Mouse (Mus musculus): ENCODE measurements around the gene Scd4. TPM values are rescaled to one million over a fixed set of nuclear protein-coding genes. Genes with fewer than 3 reads are reported as not detected.
"Not testable (repeated sequence)": the region's sequence is repeated elsewhere in the genome, so short reads cannot be mapped to it uniquely, and the experiment has no call there.

Gene Scd4
- total and polyA plus RNA-seq, 3 experiments, result 0.13 to 0.44 (median 0.23) TPM

- DNase-seq (ENCODE audit: low spot score), result no peak
- no peak for ATAC-seq (ENCODE audit: extremely low read depth, insufficient number of reproducible peaks, low FRiP score, poor library complexity, severe bottlenecking)
- Histone ChIP-seq H3K9me3 (replicated peaks) (no peaks in the 10 kb centered on the region), H3K4me3 (ENCODE audit: low read depth, low read length) (no peak overlapping the region), H3K27me3 (ENCODE audit: insufficient read depth, low read length) (no peaks in the 10 kb centered on the region), H3K4me1 (ENCODE audit: insufficient read depth, low read depth, low read length) (peaks cover 75% of the 10 kb centered on the region), H3K36me3 (replicated peaks) (peaks cover 80% of the 10 kb centered on the region)
- TF ChIP-seq TAL1 (conservative IDR thresholded peaks at IDR 0.05; ENCODE audit: low read depth, low read length), result no peak
- TF ChIP-seq POLR2AphosphoS5 (IDR thresholded peaks at IDR 0.05; ENCODE audit: insufficient replicate concordance, low read depth, low read length), result peak; percentile 48; the same call in 1 of the 2 replicates
Measured at GRCm38 (mm10) chr19:44307101-44307914, 25.6 kb upstream of the Scd4 start.

- ATAC-seq (ENCODE audit: extremely low read depth, insufficient number of reproducible peaks, low FRiP score, poor library complexity, severe bottlenecking), result no peak
- Histone ChIP-seq H3K36me3 (replicated peaks) (peaks cover 73% of the 10 kb centered on the region), H3K9me3 (replicated peaks) (no peaks in the 10 kb centered on the region), H3K4me3 (ENCODE audit: low read depth, low read length) (no peak overlapping the region), H3K4me1 (ENCODE audit: insufficient read depth, low read depth, low read length) (peaks cover 69% of the 10 kb centered on the region), H3K27me3 (ENCODE audit: insufficient read depth, low read length) (no peaks in the 10 kb centered on the region)
- DNase-seq (ENCODE audit: low spot score), result no peak
- TF ChIP-seq TAL1 (conservative IDR thresholded peaks at IDR 0.05; ENCODE audit: low read depth, low read length) (no peak), GATA2 (IDR thresholded peaks at IDR 0.05; ENCODE audit: borderline replicate concordance, low read depth, low read length) (no peak)
Measured at GRCm38 (mm10) chr19:44307915-44308470, 24.9 kb upstream of the Scd4 start.

DNA sequence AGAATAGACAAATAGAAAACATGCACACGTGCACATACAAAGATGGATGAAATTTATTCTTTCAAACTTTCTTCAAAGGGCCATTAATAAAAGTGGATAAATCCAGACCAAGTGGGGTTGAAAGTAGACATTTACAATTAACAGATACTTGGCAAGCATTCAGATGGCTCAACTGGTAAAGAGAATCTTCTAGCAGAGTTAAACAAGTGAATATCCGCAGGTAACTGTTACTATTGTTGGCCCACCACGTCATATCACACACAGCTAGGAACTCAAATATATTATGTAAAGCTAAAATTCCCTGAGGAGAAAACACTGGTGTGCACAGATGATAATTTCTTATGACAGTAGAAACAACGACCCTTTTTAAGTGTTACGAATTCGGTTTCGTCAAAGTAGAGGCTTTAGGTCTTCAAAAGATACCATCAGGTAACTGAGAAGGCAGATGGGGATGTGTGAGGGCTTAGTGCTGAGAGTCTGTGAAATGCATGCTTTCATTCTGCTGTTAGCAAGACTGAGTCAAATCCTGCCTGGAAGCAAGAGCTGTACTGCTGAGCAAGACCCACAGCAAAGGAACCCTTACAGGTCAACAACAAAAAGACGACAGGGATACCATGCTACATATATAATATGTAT, 24.2 kb upstream of the Scd4 start:
- peaks cover 66% of the 10 kb centered on the region for H3K4me1 ChIP-seq (ENCODE audit: insufficient read depth, low read depth, low read length)
- H3K4me3 ChIP-seq (ENCODE audit: low read depth, low read length), result no peak overlapping the region
- ATAC-seq (ENCODE audit: extremely low read depth, insufficient number of reproducible peaks, low FRiP score, poor library complexity, severe bottlenecking) (no peak), DNase-seq (ENCODE audit: low spot score) (no peak)
- H3K9me3 ChIP-seq (replicated peaks), result no peaks in the 10 kb centered on the region
- 0 out of 2 replicates have a peak, but pooled peaks have one; percentile 70 for TF ChIP-seq POLR2AphosphoS5 (IDR thresholded peaks at IDR 0.05; ENCODE audit: insufficient replicate concordance, low read depth, low read length)
- no peak for TF ChIP-seq CTCF (IDR thresholded peaks at IDR 0.05; ENCODE audit: low read depth, low read length)
- peaks cover 66% of the 10 kb centered on the region for H3K36me3 ChIP-seq (replicated peaks)
- H3K27me3 ChIP-seq (ENCODE audit: insufficient read depth, low read length), result no peaks in the 10 kb centered on the region

DNA sequence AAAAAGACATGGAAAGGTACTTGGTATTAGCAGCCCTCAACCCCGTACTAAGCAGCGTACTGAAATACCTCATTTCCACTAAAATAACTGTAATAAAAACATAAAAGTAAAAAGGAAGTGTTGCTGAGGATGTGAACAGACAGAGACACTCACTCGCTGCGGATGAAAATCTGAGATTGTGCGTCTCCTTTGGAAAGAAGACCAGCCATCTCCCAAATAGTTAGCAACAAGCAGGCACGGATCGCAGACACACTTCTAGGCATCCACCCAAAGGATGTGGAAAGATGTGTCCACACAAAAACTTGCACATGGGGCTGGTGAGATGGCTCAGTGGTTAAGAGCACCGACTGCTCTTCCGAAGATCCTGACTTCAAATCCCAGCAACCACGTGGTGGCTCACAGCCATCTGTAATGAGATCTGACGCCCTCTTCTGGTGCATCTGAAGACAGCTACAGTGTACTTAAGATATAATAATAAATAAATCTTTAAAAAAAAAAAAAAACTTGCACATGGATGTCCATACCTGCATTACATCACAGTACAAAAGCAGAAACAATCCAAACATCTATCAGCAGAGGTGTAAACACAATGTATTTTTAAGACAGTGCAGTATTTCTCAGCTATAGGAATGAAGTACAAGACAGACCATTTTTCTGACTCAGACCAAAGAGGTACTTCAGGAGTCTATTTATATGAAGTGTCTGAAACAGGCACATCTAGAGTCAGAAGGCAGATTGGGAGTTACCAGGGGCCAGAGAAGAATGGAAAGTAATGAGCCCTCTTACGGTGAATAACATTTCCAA, 23.3 kb upstream of the Scd4 start:
- ATAC-seq (ENCODE audit: extremely low read depth, insufficient number of reproducible peaks, low FRiP score, poor library complexity, severe bottlenecking) (no peak), DNase-seq (ENCODE audit: low spot score) (no peak)
- H3K9me3 ChIP-seq (replicated peaks), result no peaks in the 10 kb centered on the region
- peaks cover 62% of the 10 kb centered on the region for H3K36me3 ChIP-seq (replicated peaks)
- no peaks in the 10 kb centered on the region for H3K27me3 ChIP-seq (ENCODE audit: insufficient read depth, low read length)
- peaks cover 64% of the 10 kb centered on the region for H3K4me1 ChIP-seq (ENCODE audit: insufficient read depth, low read depth, low read length)
- TF ChIP-seq POLR2AphosphoS5 (IDR thresholded peaks at IDR 0.05; ENCODE audit: insufficient replicate concordance, low read depth, low read length), result no peak; the same call in 1 of the 2 replicates
- TF ChIP-seq GATA1 (IDR thresholded peaks at IDR 0.05; ENCODE audit: borderline replicate concordance, low read length), result no peak
- TF ChIP-seq CTCF (IDR thresholded peaks at IDR 0.05; ENCODE audit: low read depth, low read length), result no peak
- no peak for TF ChIP-seq TAL1 (conservative IDR thresholded peaks at IDR 0.05; ENCODE audit: low read depth, low read length)
- no peak for TF ChIP-seq GATA2 (IDR thresholded peaks at IDR 0.05; ENCODE audit: borderline replicate concordance, low read depth, low read length)
- H3K4me3 ChIP-seq (ENCODE audit: low read depth, low read length), result no peak overlapping the region

DNA sequence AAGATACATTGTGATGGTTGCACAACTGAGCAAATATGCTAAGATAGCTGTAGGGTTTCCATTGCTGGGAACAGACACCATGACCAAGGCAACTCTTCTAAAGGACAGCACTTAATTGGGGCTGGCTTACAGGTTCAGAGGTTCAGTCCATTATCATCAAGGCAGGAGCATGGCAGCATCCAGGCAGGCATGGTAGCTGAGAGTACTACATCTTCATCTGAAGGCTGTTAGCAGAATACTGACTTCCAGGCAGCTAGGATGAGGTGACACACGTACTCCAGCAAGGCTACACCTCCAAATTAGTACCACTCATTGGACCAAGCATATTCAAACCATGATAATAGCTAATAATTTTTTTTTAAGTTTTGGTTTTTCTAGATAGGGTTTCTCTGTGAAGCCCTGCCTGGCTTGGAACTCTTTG, 22.7 kb upstream of the Scd4 start:
- not testable (repeated sequence) for H3K9me3 ChIP-seq (replicated peaks); H3K4me3 ChIP-seq (ENCODE audit: low read depth, low read length); H3K27me3 ChIP-seq (ENCODE audit: insufficient read depth, low read length); DNase-seq (ENCODE audit: low spot score); ATAC-seq (ENCODE audit: extremely low read depth, insufficient number of reproducible peaks, low FRiP score, poor library complexity, severe bottlenecking)
- H3K36me3 ChIP-seq (replicated peaks), result peaks cover 56% of the 10 kb centered on the region
- TF ChIP-seq POLR2AphosphoS5 (IDR thresholded peaks at IDR 0.05; ENCODE audit: insufficient replicate concordance, low read depth, low read length), result peak; percentile 92; the same call in 1 of the 2 replicates
- H3K4me1 ChIP-seq (ENCODE audit: insufficient read depth, low read depth, low read length), result peaks cover 62% of the 10 kb centered on the region

DNA sequence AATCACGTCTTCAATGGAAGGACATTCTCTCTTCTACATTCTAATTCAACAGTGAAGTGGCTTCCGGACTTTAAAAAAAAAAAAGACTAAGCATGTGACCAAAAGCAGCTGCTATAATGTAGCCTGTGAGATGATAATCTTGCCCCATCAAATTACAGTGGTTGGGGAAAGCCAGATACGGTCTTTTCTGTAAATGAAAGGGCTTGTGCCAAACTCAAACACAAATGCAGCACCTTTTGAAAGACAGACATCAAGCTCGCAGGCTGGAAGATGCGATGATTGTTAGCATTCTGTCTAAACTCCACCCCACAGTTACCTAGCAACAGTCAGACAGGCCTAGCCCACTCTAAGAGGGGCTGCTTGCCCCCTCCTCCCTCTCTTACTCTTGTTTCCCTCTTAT, 22.1 kb upstream of the Scd4 start:
- ATAC-seq (ENCODE audit: extremely low read depth, insufficient number of reproducible peaks, low FRiP score, poor library complexity, severe bottlenecking), result no peak; the same call in 1 of the 2 replicates
- Histone ChIP-seq H3K9me3 (replicated peaks) (no peaks in the 10 kb centered on the region), H3K36me3 (replicated peaks) (peaks cover 50% of the 10 kb centered on the region), H3K4me1 (ENCODE audit: insufficient read depth, low read depth, low read length) (peaks cover 57% of the 10 kb centered on the region), H3K4me3 (ENCODE audit: low read depth, low read length) (no peak overlapping the region), H3K27me3 (ENCODE audit: insufficient read depth, low read length) (no peaks in the 10 kb centered on the region)
- no peak for TF ChIP-seq POLR2AphosphoS5 (IDR thresholded peaks at IDR 0.05; ENCODE audit: insufficient replicate concordance, low read depth, low read length)
- TF ChIP-seq CTCF (IDR thresholded peaks at IDR 0.05; ENCODE audit: low read depth, low read length), result no peak
- TF ChIP-seq GATA1 (IDR thresholded peaks at IDR 0.05; ENCODE audit: borderline replicate concordance, low read length), result no peak
- TF ChIP-seq GATA2 (IDR thresholded peaks at IDR 0.05; ENCODE audit: borderline replicate concordance, low read depth, low read length), result no peak
- TF ChIP-seq TAL1 (conservative IDR thresholded peaks at IDR 0.05; ENCODE audit: low read depth, low read length), result no peak
- no peak for DNase-seq (ENCODE audit: low spot score)
